Mouse (Mus musculus) ES-Bruce4 (cell line): ENCODE results near the gene Vmn1r127. TPM values are rescaled to one million over a fixed set of nuclear protein-coding genes. Genes with fewer than 3 reads are reported as not detected.
"Not testable (repeated sequence)": the region's sequence is repeated elsewhere in the genome, so short reads cannot be mapped to it uniquely, and the experiment has no call there.

Experiments used
- H3K27ac ChIP-seq: 2 replicates; pipeline ENCODE4 v1.5.1; 2012; ENCODE audit warnings: low read length, inconsistent platforms; ENCODE audit not compliant: insufficient read depth
- H3K27me3 ChIP-seq: 2 replicates; pipeline ENCODE4 v1.6.1; 2012; ENCODE audit warnings: mild to moderate bottlenecking, low read length, inconsistent platforms; ENCODE audit not compliant: control insufficient read depth, poor library complexity, insufficient read depth, severe bottlenecking
- H3K36me3 ChIP-seq: 2 replicates; pipeline ENCODE4 v1.6.1; 2012; ENCODE audit warnings: inconsistent platforms, mild to moderate bottlenecking, low read length, moderate library complexity; ENCODE audit not compliant: control insufficient read depth, poor library complexity, insufficient read depth, severe bottlenecking
- H3K4me1 ChIP-seq: one replicate; pipeline ENCODE4 v1.8.1; 2011; ENCODE audit warnings: low read length; ENCODE audit not compliant: control insufficient read depth, insufficient read depth
- H3K4me3 ChIP-seq: 2 replicates; pipeline ENCODE4 v1.5.1; 2011; ENCODE audit warnings: low read depth, mild to moderate bottlenecking, low read length
- H3K9ac ChIP-seq: 2 replicates; pipeline ENCODE4 v1.6.1; 2012; ENCODE audit warnings: low read depth, mild to moderate bottlenecking, inconsistent platforms; ENCODE audit not compliant: poor library complexity, severe bottlenecking
- H3K9me3 ChIP-seq: replicated peaks from 2 replicates; pipeline ENCODE4 v1.6.1; 2012; ENCODE audit warnings: mild to moderate bottlenecking, low read length, inconsistent platforms; ENCODE audit not compliant: control insufficient read depth, poor library complexity, insufficient read depth, severe bottlenecking
- polyA plus RNA-seq: library from polyadenylated mRNA; stranded (reverse); fragments of >200 nt; gene quantifications from 2 replicates; pipeline ENCODE4 v1.2.4, GENCODE M21; 2011; ENCODE audit warnings: low read depth; ENCODE audit not compliant: missing spikeins, insufficient read depth, insufficient read length

Gene Vmn1r127
- polyA plus RNA-seq: not detected in 2 replicates

DNA sequence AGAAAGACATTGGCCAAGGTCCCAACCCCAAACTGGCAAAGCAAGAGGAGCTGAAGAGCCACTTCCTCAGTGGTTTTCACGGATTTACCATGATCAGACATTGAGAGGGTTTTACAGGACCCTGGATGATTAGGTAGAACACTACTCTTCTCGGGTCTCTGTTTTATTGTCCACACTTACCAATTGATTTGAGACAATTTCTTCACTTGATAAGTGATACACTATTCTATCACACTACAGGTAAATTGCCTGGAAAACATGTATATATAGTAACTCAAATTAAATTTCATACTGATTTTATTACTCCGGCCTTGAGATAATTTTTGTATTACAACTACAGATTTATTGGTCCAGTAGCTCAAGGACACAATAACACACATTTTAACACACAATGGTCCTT is at the start of gene Vmn1r127:
Vmn1r127 (minus strand) TSS at position 101 of the 400 bp plus-strand sequence.
- not testable (repeated sequence) for H3K4me3 ChIP-seq, H3K4me1 ChIP-seq, H3K9me3 ChIP-seq, H3K27me3 ChIP-seq, H3K9ac ChIP-seq, H3K36me3 ChIP-seq, H3K27ac ChIP-seq

DNA sequence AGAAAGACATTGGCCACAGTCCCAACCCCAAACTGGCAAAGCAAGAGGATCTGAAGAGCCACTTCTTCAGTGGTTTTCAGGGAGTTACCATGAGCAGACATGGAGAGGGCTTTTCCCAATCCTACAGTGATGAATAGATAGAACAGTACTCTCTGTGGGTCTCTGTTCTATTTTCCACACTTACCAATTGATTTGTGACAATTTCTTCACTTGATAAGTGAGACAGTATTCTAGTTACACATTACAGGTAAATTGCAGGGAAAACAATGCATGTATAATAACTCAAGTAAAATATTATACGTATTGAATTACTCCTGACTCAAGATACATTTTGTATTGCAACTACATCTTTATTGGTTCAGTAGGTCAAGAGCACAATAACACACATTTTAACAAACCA is 41.5 kb upstream of the Vmn1r127 start, which contains the start of gene Vmn1r129:
Vmn1r129 (minus strand) TSS at position 101 of the 400 bp plus-strand sequence.
- H3K9ac ChIP-seq, H3K4me1 ChIP-seq, H3K9me3 ChIP-seq, H3K4me3 ChIP-seq, H3K27me3 ChIP-seq, H3K27ac ChIP-seq, H3K36me3 ChIP-seq: not testable (repeated sequence)

- H3K4me1 ChIP-seq, H3K27ac ChIP-seq, H3K9ac ChIP-seq, H3K4me3 ChIP-seq, H3K27me3 ChIP-seq, H3K36me3 ChIP-seq, H3K9me3 ChIP-seq: not testable (repeated sequence)
Measured at GRCm38 (mm10) chr7:21349073-21349472, 29.4 kb upstream of the Vmn1r127 start, which contains the start of gene Vmn1r128. Gene Vmn1r128 (plus strand): TSS chr7:21349373.

GRCm38 (mm10) chr7:21301367-21301766 is 18.3 kb downstream of the Vmn1r127 start, which contains the start of gene Vmn1r126:
Gene Vmn1r126 (minus strand): TSS chr7:21301467.
- not testable (repeated sequence) for H3K4me1 ChIP-seq, H3K9ac ChIP-seq, H3K27ac ChIP-seq, H3K36me3 ChIP-seq, H3K9me3 ChIP-seq, H3K27me3 ChIP-seq, H3K4me3 ChIP-seq

GRCm38 (mm10) chr7:21271879-21272278 is 47.8 kb downstream of the Vmn1r127 start, which contains the start of gene Vmn1r125:
Gene Vmn1r125 (plus strand): TSS chr7:21272179.
- not testable (repeated sequence) for H3K27ac ChIP-seq, H3K9ac ChIP-seq, H3K27me3 ChIP-seq

More at GRCm38 (mm10) chr7:21271879-21272278, 47.8 kb downstream of the Vmn1r127 start, which contains the start of gene Vmn1r125:
- H3K9me3 ChIP-seq, H3K36me3 ChIP-seq, H3K4me1 ChIP-seq, H3K4me3 ChIP-seq: not testable (repeated sequence)

Other genes with a start within 250 kb of the Vmn1r127 start
- gene Vmn1r121, start 221.3 kb downstream of the Vmn1r127 start, polyA plus RNA-seq: not detected in 2 replicates
- not detected in 2 replicates for gene Vmn1r122, start 185.7 kb downstream of the Vmn1r127 start, polyA plus RNA-seq
- not detected in 2 replicates for gene Vmn1r123, start 157.7 kb downstream of the Vmn1r127 start, polyA plus RNA-seq
- gene Gm5157, start 129.4 kb downstream of the Vmn1r127 start, polyA plus RNA-seq: not detected in 2 replicates
- gene Vmn1r124, start 59.2 kb downstream of the Vmn1r127 start, polyA plus RNA-seq: not detected in 2 replicates
- not detected in 2 replicates for gene Vmn1r125, start 47.7 kb downstream of the Vmn1r127 start, polyA plus RNA-seq
- not detected in 2 replicates for gene Vmn1r126, start 18.4 kb downstream of the Vmn1r127 start, polyA plus RNA-seq
- gene Vmn1r128, start 29.5 kb upstream of the Vmn1r127 start, polyA plus RNA-seq: not detected in 2 replicates
- gene Vmn1r129, start 41.4 kb upstream of the Vmn1r127 start, polyA plus RNA-seq: not detected in 2 replicates
- gene Gm6882, start 112.9 kb upstream of the Vmn1r127 start, polyA plus RNA-seq: not detected in 2 replicates
- gene Vmn1r130, start 191.9 kb upstream of the Vmn1r127 start, polyA plus RNA-seq: not detected in 2 replicates
- gene Vmn1r131, start 226.2 kb upstream of the Vmn1r127 start, polyA plus RNA-seq: not detected in 2 replicates